Mouse (Mus musculus) lung, adult 2 months (tissue): ENCODE measurements at regions not wholly inside any gene's neighbourhood (a gene's known extent, or its start where the extent isn't known, plus 50 kb on each side); places are given as distances from the start of the nearest gene placed in this dataset.

ENCODE experiments used
- CTCF ChIP-seq: fragments of 200-500 bp; IDR thresholded peaks from 2 replicates; pipeline ENCODE4 v1.5.1; 2011; ENCODE audit warnings: mild to moderate bottlenecking, low read length, control low read depth; ENCODE audit not compliant: insufficient read depth
- POLR2A ChIP-seq: fragments of 200-500 bp; IDR thresholded peaks from 2 replicates; pipeline ENCODE4 v1.6.1; 2011; ENCODE audit warnings: low read depth, mild to moderate bottlenecking, control low read depth, low read length, borderline replicate concordance; ENCODE audit errors: extremely low read depth

DNA sequence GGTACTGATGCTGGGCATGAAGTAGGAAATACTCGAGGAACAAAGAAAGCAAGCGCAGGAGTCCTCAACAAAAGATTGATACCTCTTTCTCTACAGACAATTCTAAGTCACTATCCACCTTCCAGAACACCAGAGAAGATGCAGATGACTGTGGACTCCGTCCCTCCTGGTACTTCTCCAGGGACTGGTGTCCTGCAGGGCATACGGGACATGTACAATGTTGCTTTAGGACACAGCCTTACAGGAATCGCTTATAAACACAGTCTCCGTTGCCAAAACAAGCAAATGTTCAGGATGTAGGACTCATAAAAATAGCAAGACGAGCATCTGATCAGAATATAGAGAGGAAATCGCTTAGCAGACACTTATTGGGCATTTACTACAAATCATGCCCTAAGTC lies 162.6 kb upstream of the Klf7 start:
- TF ChIP-seq CTCF (no peak), POLR2A (no peak)
